Mouse (Mus musculus): ENCODE measurements at regions not wholly inside any gene's neighbourhood (a gene's known extent, or its start where the extent isn't known, plus 50 kb on each side); places are given as distances from the start of the nearest gene placed in this dataset.

GRCm38 (mm10) chr10:119340323-119340722, 100.5 kb upstream of the Cand1 start:
- TF ChIP-seq MAX (IDR thresholded peaks at IDR 0.05; ENCODE audit: low read depth): no peak
- TF ChIP-seq TCF12 (IDR thresholded peaks at IDR 0.05; ENCODE audit: insufficient read depth, poor library complexity, severe bottlenecking): no peak
- no peak for TF ChIP-seq USF1 (IDR thresholded peaks at IDR 0.05; ENCODE audit: low read depth)
- no peak for TF ChIP-seq MYOD1 (IDR thresholded peaks at IDR 0.05; ENCODE audit: control insufficient read depth in 1 of 3, insufficient read length in 2 of 3, low read depth in 2 of 3)
- TF ChIP-seq POLR2A (IDR thresholded peaks at IDR 0.05; ENCODE audit: insufficient read length, low read depth): no peak
- no peak for TF ChIP-seq POLR2AphosphoS2 (IDR thresholded peaks at IDR 0.05; ENCODE audit: insufficient read length, low read depth)

Data from myocyte (in vitro differentiated cells).